Mouse (Mus musculus) liver, embryonic 16.5 days (tissue): ENCODE results near the gene Ncstn. TPM values are rescaled to one million over a fixed set of nuclear protein-coding genes. Genes with fewer than 3 reads are reported as not detected.

ENCODE experiments used
- ATAC-seq: fragments of 200-750 bp; cut with Nextera tagmentation; 2 replicates; pipeline ENCODE4 v1.8.0; 2017; ENCODE audit warnings: low read depth, mild to moderate bottlenecking, moderate number of reproducible peaks, moderate library complexity
- H3K27ac ChIP-seq: fragments of 300-500 bp; sonication (generic); 2 replicates; pipeline ENCODE4 v1.5.1; 2014; ENCODE audit warnings: mild to moderate bottlenecking, low read length
- H3K27me3 ChIP-seq: fragments of 300-500 bp; sonication (generic); 2 replicates; pipeline ENCODE4 v1.6.1; 2014; ENCODE audit warnings: low read depth, low read length, mixed read lengths; ENCODE audit not compliant: control insufficient read depth, insufficient read depth
- H3K36me3 ChIP-seq: fragments of 300-500 bp; sonication (generic); 2 replicates; pipeline ENCODE4 v1.6.1; 2014; ENCODE audit warnings: mild to moderate bottlenecking; ENCODE audit not compliant: control insufficient read depth, insufficient read depth
- H3K4me1 ChIP-seq: fragments of 300-500 bp; sonication (generic); 2 replicates; pipeline ENCODE4 v1.6.1; 2014; ENCODE audit warnings: low read depth, low read length, mixed read lengths; ENCODE audit not compliant: control insufficient read depth
- H3K4me2 ChIP-seq: fragments of 300-500 bp; sonication (generic); 2 replicates; pipeline ENCODE4 v1.6.1; 2014; ENCODE audit warnings: low read depth, low read length, mixed read lengths
- H3K4me3 ChIP-seq: fragments of 300-500 bp; sonication (generic); 2 replicates; pipeline ENCODE4 v1.5.1; 2014; ENCODE audit warnings: low read depth, mild to moderate bottlenecking, low read length
- H3K9ac ChIP-seq: fragments of 300-500 bp; sonication (generic); 2 replicates; pipeline ENCODE4 v1.6.1; 2014; ENCODE audit warnings: low read depth, low read length
- H3K9me3 ChIP-seq: fragments of 300-500 bp; sonication (generic); replicated peaks from 2 replicates; pipeline ENCODE4 v1.6.1; 2016; ENCODE audit warnings: low read length; ENCODE audit not compliant: control insufficient read depth
- WGBS: fragments of 180-500 bp; shearing (Covaris S2); extraction: QIAGEN DNeasy Blood & Tissue Kit; methylation state at CpG from one replicate; pipeline ENCODE4 v1.1.7; 2014; ENCODE audit not compliant: insufficient replicate concordance; 5-methylcytosine and 5-hydroxymethylcytosine counted together
- polyA plus RNA-seq: library from polyadenylated mRNA; unstranded; fragments of >200 nt; fragmentation: Nextera tagmentation; extraction: Ambion mirVana; gene quantifications from 2 replicates; pipeline ENCODE4 v1.2.1, GENCODE M21; 2015

Ncstn gene
- polyA plus RNA-seq, 1 experiment from 2014 or later: 42.9 TPM

DNA sequence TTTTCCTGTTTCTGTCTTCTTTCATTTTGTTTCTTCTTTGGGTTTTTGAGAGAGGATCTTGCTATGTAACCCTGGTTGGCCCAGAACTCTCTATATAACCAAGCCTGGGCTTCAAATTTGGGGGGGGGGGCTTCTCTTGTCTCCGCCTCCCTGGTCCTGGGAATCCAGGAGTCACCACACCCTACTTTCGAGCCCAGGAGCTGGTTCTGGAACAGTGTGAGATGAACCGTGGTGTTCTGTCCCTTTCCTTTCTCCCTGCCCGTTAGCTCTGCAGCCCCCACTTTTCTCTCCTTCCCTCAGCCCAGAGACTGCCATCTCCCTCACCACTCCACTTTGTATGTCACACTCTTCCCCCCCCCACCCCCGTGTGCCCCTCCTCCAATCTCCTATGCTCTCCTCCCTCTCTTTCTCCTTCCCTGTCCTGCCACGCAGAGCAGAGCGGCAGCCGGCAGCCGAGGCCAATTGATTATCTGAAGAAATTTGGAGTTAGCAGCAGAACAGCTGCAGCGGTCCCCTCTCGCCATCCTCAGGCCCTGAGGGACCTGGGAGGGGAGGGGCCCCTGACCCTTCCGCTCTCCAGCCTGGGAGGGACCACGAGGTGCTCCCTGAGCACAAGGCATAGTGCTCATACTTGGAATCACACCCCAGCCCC is 33.3 kb downstream of the Ncstn start:
- 41% methylated on average over 13 of the region's 13 CpGs for WGBS

DNA sequence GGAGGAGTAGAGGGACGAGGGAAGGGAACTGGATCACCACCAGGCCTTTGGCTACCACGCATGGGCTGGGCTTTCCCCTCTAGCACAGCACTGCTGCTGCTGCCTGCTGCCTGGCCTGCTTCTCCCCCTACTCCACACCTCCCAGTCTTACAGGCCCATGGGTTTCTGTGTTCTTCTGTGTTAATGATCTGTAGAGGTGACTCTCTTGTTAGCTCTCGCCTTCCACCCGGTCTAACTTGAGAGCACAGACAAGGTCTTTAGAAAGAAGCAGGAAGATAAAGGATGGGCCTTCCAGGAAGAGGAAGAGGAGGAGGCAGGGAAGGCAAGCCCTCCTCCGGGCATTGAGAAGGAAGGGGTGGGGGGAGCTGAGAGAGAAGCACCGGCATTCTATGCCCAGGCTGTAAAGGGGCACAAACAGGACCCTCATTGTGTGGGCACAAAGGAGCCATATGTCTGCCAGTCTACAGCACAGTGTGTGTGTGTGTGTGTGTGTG is 34.3 kb downstream of the Ncstn start:
- Histone ChIP-seq H3K4me3 (no peak overlapping the region), H3K9me3 (no peaks in the 10 kb centered on the region), H3K36me3 (no peaks in the 10 kb centered on the region), H3K27me3 (peaks cover 13% of the 10 kb centered on the region), H3K27ac (no peak overlapping the region), H3K9ac (no peak overlapping the region), H3K4me1 (no peaks in the 10 kb centered on the region), H3K4me2 (no peak overlapping the region)
- WGBS: 15% methylated on average over 6 of the region's 6 CpGs
- no peak for ATAC-seq

More for the DNA sequence above, 33.3 kb downstream of the Ncstn start:
- no peak overlapping the region for H3K9ac ChIP-seq
- H3K4me2 ChIP-seq: no peak overlapping the region
- H3K4me1 ChIP-seq: no peaks in the 10 kb centered on the region
- H3K27ac ChIP-seq: no peak overlapping the region
- peaks cover 23% of the 10 kb centered on the region for H3K27me3 ChIP-seq
- H3K4me3 ChIP-seq: no peak overlapping the region
- H3K36me3 ChIP-seq: no peaks in the 10 kb centered on the region
- ATAC-seq: no peak
- no peaks in the 10 kb centered on the region for H3K9me3 ChIP-seq

GRCm38 (mm10) chr1:172046938-172047337 is 35.7 kb downstream of the Ncstn start:
- H3K4me3 ChIP-seq: no peak overlapping the region
- 17% methylated on average over 5 of the region's 5 CpGs for whole genome bisulfite sequencing
- no peaks in the 10 kb centered on the region for H3K4me1 ChIP-seq
- H3K27me3 ChIP-seq: no peaks in the 10 kb centered on the region; the same call in 1 of the 2 replicates
- H3K9me3 ChIP-seq: no peaks in the 10 kb centered on the region
- H3K9ac ChIP-seq: no peak overlapping the region
- H3K36me3 ChIP-seq: no peaks in the 10 kb centered on the region
- H3K4me2 ChIP-seq: no peak overlapping the region
- ATAC-seq: 0 out of 2 replicates have a peak, but pooled peaks have one; percentile 11
- H3K27ac ChIP-seq: no peak overlapping the region

DNA sequence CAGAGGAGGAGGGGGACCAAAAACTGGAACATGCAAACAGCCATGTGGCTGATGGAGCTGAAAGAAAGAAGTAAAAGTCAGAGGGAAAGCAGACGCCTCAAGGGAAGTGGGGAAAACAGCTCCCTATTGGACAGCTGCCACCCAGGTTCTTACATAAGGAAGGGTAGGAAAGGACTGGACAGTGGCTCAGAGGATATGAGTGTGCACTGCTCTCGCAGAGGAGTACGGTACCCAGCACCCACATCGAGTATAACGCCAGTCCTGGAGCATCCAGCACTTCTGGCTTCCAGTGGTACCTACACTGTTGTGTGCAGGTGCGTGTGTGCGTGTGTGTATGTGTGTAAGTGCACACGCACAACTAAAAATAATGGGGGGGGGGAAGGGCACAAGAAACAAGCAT is 36.2 kb downstream of the Ncstn start:
- Histone ChIP-seq H3K27me3 (no peaks in the 10 kb centered on the region), H3K9ac (no peak overlapping the region), H3K4me2 (no peak overlapping the region), H3K9me3 (no peaks in the 10 kb centered on the region), H3K27ac (no peak overlapping the region), H3K4me3 (no peak overlapping the region), H3K36me3 (no peaks in the 10 kb centered on the region), H3K4me1 (no peaks in the 10 kb centered on the region)
- WGBS: 53% methylated on average over 8 of the region's 8 CpGs
- ATAC-seq: no peak

- Histone ChIP-seq H3K4me3 (no peak overlapping the region), H3K4me1 (no peaks in the 10 kb centered on the region; the same call in 1 of the 2 replicates), H3K4me2 (no peak overlapping the region), H3K27me3 (peaks cover 6% of the 10 kb centered on the region; the same call in 1 of the 2 replicates), H3K27ac (no peak overlapping the region), H3K36me3 (no peaks in the 10 kb centered on the region), H3K9ac (no peak overlapping the region), H3K9me3 (no peaks in the 10 kb centered on the region)
- ATAC-seq: no peak
- 83% methylated on average over 2 of the region's 2 CpGs for WGBS
Observed at GRCm38 (mm10) chr1:172029914-172030313, 52.7 kb downstream of the Ncstn start.

- 59% methylated on average over 21 of the region's 21 CpGs for WGBS
- peak within 1 kb of the TSS; percentile 4; the same call in 1 of the 2 replicates for H3K9ac ChIP-seq
- H3K27me3 ChIP-seq: peaks cover 6% of the 10 kb centered on the region; the same call in 1 of the 2 replicates
- H3K4me3 ChIP-seq: peak within 1 kb of the TSS; percentile 69
- ATAC-seq: no peak
- H3K27ac ChIP-seq: no peak within 1 kb of the TSS
- no peaks in the 10 kb centered on the region for H3K9me3 ChIP-seq
- no peaks in the 10 kb centered on the region; the same call in 1 of the 2 replicates for H3K4me1 ChIP-seq
- peak within 1 kb of the TSS; percentile 73 for H3K4me2 ChIP-seq
- no peaks in the 10 kb centered on the region for H3K36me3 ChIP-seq
Observed at GRCm38 (mm10) chr1:172028394-172029275, 54.0 kb downstream of the Ncstn start, which contains the start of gene Vangl2. TSS of gene Vangl2 (minus strand) at chr1:172028444.

- no peak overlapping the region for H3K9ac ChIP-seq
- no peak overlapping the region for H3K4me2 ChIP-seq
- ATAC-seq: no peak
- no peaks in the 10 kb centered on the region for H3K36me3 ChIP-seq
- H3K9me3 ChIP-seq: no peaks in the 10 kb centered on the region
- H3K4me3 ChIP-seq: no peak overlapping the region
- WGBS: 43% methylated on average over 10 of the region's 10 CpGs
- no peaks in the 10 kb centered on the region; the same call in 1 of the 2 replicates for H3K4me1 ChIP-seq
- peaks cover 6% of the 10 kb centered on the region; the same call in 1 of the 2 replicates for H3K27me3 ChIP-seq
- H3K27ac ChIP-seq: no peak overlapping the region
Observed at GRCm38 (mm10) chr1:172027809-172028102, 54.8 kb downstream of the Ncstn start.

- peak overlapping the region; percentile 48 for H3K9ac ChIP-seq
- H3K36me3 ChIP-seq: no peaks in the 10 kb centered on the region
- H3K4me3 ChIP-seq: peak overlapping the region; percentile 69
- no peak overlapping the region for H3K27ac ChIP-seq
- peaks cover 6% of the 10 kb centered on the region; the same call in 1 of the 2 replicates for H3K27me3 ChIP-seq
- no peaks in the 10 kb centered on the region; the same call in 1 of the 2 replicates for H3K4me1 ChIP-seq
- H3K4me2 ChIP-seq: peak overlapping the region; percentile 73
- peak; percentile 84 for ATAC-seq
- no peaks in the 10 kb centered on the region for H3K9me3 ChIP-seq
- whole genome bisulfite sequencing: 3% methylated on average over 54 of the region's 54 CpGs
Observed at GRCm38 (mm10) chr1:172027010-172027808, 55.4 kb downstream of the Ncstn start.
